Mouse (Mus musculus): ENCODE data around the gene Nle1.
"Not testable (repeated sequence)": the region's sequence is repeated elsewhere in the genome, so short reads cannot be mapped to it uniquely, and the experiment has no call there.

- TF ChIP-seq POLR2A (IDR thresholded peaks at IDR 0.05; ENCODE audit: control insufficient read depth in 1 of 2, insufficient read depth in 1 of 2, low read depth in 1 of 2, low read length in 2 of 2, poor library complexity in 1 of 2); CTCF (IDR thresholded peaks at IDR 0.05 in 2 of 3, conservative IDR thresholded peaks at IDR 0.05 in 1 of 3; ENCODE audit: control insufficient read depth in 1 of 3, insufficient read depth in 1 of 3, low read depth in 2 of 3, low read length in 3 of 3, poor library complexity in 1 of 3, severe bottlenecking in 1 of 3); MAX (IDR thresholded peaks at IDR 0.05; ENCODE audit: low read length); CHD2 (IDR thresholded peaks at IDR 0.05; ENCODE audit: low read length); EP300 (IDR thresholded peaks at IDR 0.05; ENCODE audit: low read depth in 1 of 2, low read length in 2 of 2): not testable (repeated sequence)
Observed at GRCm38 (mm10) chr11:82923910-82924309, 15.7 kb upstream of the Nle1 start.

Data from MEL (cell line).